Comparison of ENCODE assay signal across 8 mouse cellular contexts in the genomic region with DNA sequence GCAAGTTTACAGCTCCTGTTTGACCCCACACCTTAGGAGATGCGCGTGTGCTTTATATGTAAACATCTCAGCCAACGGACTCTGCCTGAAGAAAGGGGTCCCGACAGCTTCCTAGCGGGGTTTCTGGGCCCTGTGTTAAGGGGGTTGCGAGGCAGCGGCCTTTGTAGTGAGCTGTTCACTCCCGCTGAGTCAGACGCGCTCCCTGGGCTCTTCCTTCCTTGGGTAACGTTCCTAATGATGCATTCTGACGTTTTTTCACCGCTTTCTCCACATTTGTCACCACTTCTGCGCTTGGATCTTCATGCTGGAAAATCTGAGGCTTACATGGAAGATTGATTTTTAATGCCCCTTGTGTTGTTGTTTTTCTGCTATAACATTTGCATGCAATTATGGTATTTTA. TPM values are rescaled to one million over a fixed set of nuclear protein-coding genes. Genes with fewer than 3 reads are reported as not detected.
A peak's percentile ranks its signal among the peaks of the same experiment; 100 is the strongest.
DNase-seq lines count a peak whose midpoint lies in the region; ATAC-seq lines count a peak whose summit lies in the region.

No protein-coding gene starts in this region.

- H3K27ac ChIP-seq in heart, embryonic 11.5 days (ENCODE audit: low read depth, low read length) = no peak overlapping the region
- no peak overlapping the region for H3K27ac ChIP-seq in embryonic facial prominence, embryonic 10.5 days (replicated peaks)
- no peak overlapping the region for H3K27ac ChIP-seq in hindbrain, embryonic 16.5 days (ENCODE audit: low read depth, low read length)
- no peak overlapping the region for H3K27ac ChIP-seq in midbrain, embryonic 14.5 days (replicated peaks; ENCODE audit: low read depth, low read length)

- WGBS in heart, embryonic 11.5 days (ENCODE audit: insufficient replicate concordance) = 4% methylated on average over 14 of the region's 14 CpGs
- WGBS in embryonic facial prominence, embryonic 10.5 days = 5% methylated on average over 14 of the region's 14 CpGs
- 3% methylated on average over 14 of the region's 14 CpGs for WGBS in hindbrain, embryonic 16.5 days
- 2% methylated on average over 14 of the region's 14 CpGs for WGBS in midbrain, embryonic 14.5 days

- intact Hi-C loops in left cerebral cortex, postnatal 36 days (cut with DNase I) = loop anchor here (5.0 kb wide), 1 partner anchor 231 kb away; no protein-coding TSS in a partner anchor

- no peak for ATAC-seq in heart, embryonic 11.5 days (replicated peaks; ENCODE audit: insufficient number of reproducible peaks, low FRiP score, low TSS enrichment)
- no peak for ATAC-seq in hindbrain, embryonic 16.5 days
- ATAC-seq in midbrain, embryonic 14.5 days (ENCODE audit: low FRiP score, low TSS enrichment) = no peak

- H3K4me3 ChIP-seq in heart, embryonic 11.5 days (ENCODE audit: low read depth, low read length) = peak overlapping the region; percentile 27
- H3K4me3 ChIP-seq in embryonic facial prominence, embryonic 10.5 days = peak overlapping the region; percentile 38
- no peak overlapping the region for H3K4me3 ChIP-seq in hindbrain, embryonic 16.5 days (ENCODE audit: low read length)
- no peak overlapping the region for H3K4me3 ChIP-seq in midbrain, embryonic 14.5 days (replicated peaks; ENCODE audit: low read depth, low read length)

- DNase-seq in heart, adult 8-10 months (ENCODE audit: low spot score) = no peak
- peak; percentile 42 for DNase-seq in embryonic facial prominence, embryonic 10.5 days (ENCODE audit: low spot score)
- DNase-seq in midbrain, embryonic 14.5 days = peak; percentile 39
- DNase-seq in thymus, adult 18-20 months = no peak
- no peak for DNase-seq in left cerebral cortex, postnatal 36 days (ENCODE audit: low spot score in 2 of 2)
- DNase-seq in left cerebral cortex, adult 11 months (ENCODE audit: low spot score) = no peak

- H3K9me3 ChIP-seq in heart, embryonic 11.5 days (replicated peaks; ENCODE audit: control insufficient read depth, low read length) = no peaks in the 10 kb centered on the region
- H3K9me3 ChIP-seq in embryonic facial prominence, embryonic 10.5 days = no peaks in the 10 kb centered on the region
- H3K9me3 ChIP-seq in hindbrain, embryonic 16.5 days (ENCODE audit: control insufficient read depth, low read length) = no peaks in the 10 kb centered on the region
- no peaks in the 10 kb centered on the region for H3K9me3 ChIP-seq in midbrain, embryonic 14.5 days (ENCODE audit: control insufficient read depth, low read length)

- no peaks in the 10 kb centered on the region for H3K4me1 ChIP-seq in heart, embryonic 11.5 days (ENCODE audit: control insufficient read depth, insufficient read depth, low read length)
- peaks cover 9% of the 10 kb centered on the region for H3K4me1 ChIP-seq in embryonic facial prominence, embryonic 10.5 days
- H3K4me1 ChIP-seq in hindbrain, embryonic 16.5 days (ENCODE audit: control insufficient read depth, insufficient read depth, low read depth, low read length) = no peaks in the 10 kb centered on the region; the same call in 1 of the 2 replicates
- H3K4me1 ChIP-seq in midbrain, embryonic 14.5 days (ENCODE audit: control insufficient read depth, insufficient read depth, low read length) = peaks cover 5% of the 10 kb centered on the region; the same call in 1 of the 2 replicates

- no peaks in the 10 kb centered on the region for H3K36me3 ChIP-seq in heart, embryonic 11.5 days (ENCODE audit: control insufficient read depth, insufficient read depth, low read length)
- H3K36me3 ChIP-seq in embryonic facial prominence, embryonic 10.5 days (replicated peaks) = peaks cover 24% of the 10 kb centered on the region
- no peaks in the 10 kb centered on the region for H3K36me3 ChIP-seq in hindbrain, embryonic 16.5 days (ENCODE audit: control insufficient read depth, insufficient read depth, low read length)
- peaks cover 3% of the 10 kb centered on the region; the same call in 1 of the 2 replicates for H3K36me3 ChIP-seq in midbrain, embryonic 14.5 days (ENCODE audit: control insufficient read depth, insufficient read depth, low read length)

- H3K27me3 ChIP-seq in heart, embryonic 11.5 days (ENCODE audit: control insufficient read depth, insufficient read depth, low read length) = 0 out of 2 replicates have a peak, but pooled peaks cover 4% of the 10 kb centered on the region
- peaks cover 10% of the 10 kb centered on the region; the same call in 1 of the 2 replicates for H3K27me3 ChIP-seq in embryonic facial prominence, embryonic 10.5 days (replicated peaks; ENCODE audit: low read depth, poor library complexity, severe bottlenecking)
- no peaks in the 10 kb centered on the region for H3K27me3 ChIP-seq in hindbrain, embryonic 16.5 days (replicated peaks; ENCODE audit: control insufficient read depth, insufficient read depth, low read length)
- no peaks in the 10 kb centered on the region for H3K27me3 ChIP-seq in midbrain, embryonic 14.5 days (ENCODE audit: control insufficient read depth, insufficient read depth, low read length)

- peak overlapping the region; percentile 63 for H3K4me2 ChIP-seq in heart, embryonic 11.5 days
- H3K4me2 ChIP-seq in hindbrain, embryonic 16.5 days (ENCODE audit: low read length) = peak overlapping the region; percentile 22
- peak overlapping the region; percentile 41 for H3K4me2 ChIP-seq in midbrain, embryonic 14.5 days (ENCODE audit: low read length)

- H3K9ac ChIP-seq in heart, embryonic 11.5 days (ENCODE audit: low read depth, low read length) = no peak overlapping the region
- H3K9ac ChIP-seq in hindbrain, embryonic 16.5 days (ENCODE audit: low read depth, low read length) = peak overlapping the region; percentile 7; the same call in 1 of the 2 replicates
- H3K9ac ChIP-seq in midbrain, embryonic 14.5 days (replicated peaks; ENCODE audit: low read length) = no peak overlapping the region

RNA-seq across cellular contexts. Expression of a gene that starts 12.7 kb away (rescaled TPM):
- polyA plus RNA-seq in heart, embryonic 11.5 days (2014; fragmentation: Nextera tagmentation; extraction: Ambion mirVana) = 0.80 and 0.94 TPM in 2 replicates
- under 1 TPM in 2 of 4 experiments, not detected in 2; 0.19 to 0.28 TPM for total RNA-seq in heart, adult 8-10 months (2022)
- 3.7 and 7.3 TPM in 2 replicates for polyA plus RNA-seq in embryonic facial prominence, embryonic 10.5 days (2016; fragmentation: Nextera tagmentation; extraction: Ambion mirVana)
- 1.3 and 2.4 TPM in 2 replicates for polyA plus RNA-seq in hindbrain, embryonic 16.5 days (2015; fragmentation: Nextera tagmentation; extraction: Ambion mirVana)
- polyA plus RNA-seq in midbrain, embryonic 14.5 days (2014; fragmentation: Nextera tagmentation; extraction: Ambion mirVana) = 1.6 TPM in 2 replicates
- total RNA-seq in left cerebral cortex, postnatal 36 days (2021) = 1 to 10 TPM; 1.1 to 1.7 TPM

RNA-seq across cellular contexts. Expression of a gene that starts 54.1 kb away (rescaled TPM):
- 32.6 and 38.4 TPM in 2 replicates for polyA plus RNA-seq in heart, embryonic 11.5 days (2014; fragmentation: Nextera tagmentation; extraction: Ambion mirVana)
- total RNA-seq in heart, adult 8-10 months (2022) = 10 to 100 TPM in 3 of 4 experiments, 1 to 10 TPM in 1; 9.7 to 12.6 (median 10.7) TPM
- 51.5 and 56.1 TPM in 2 replicates for polyA plus RNA-seq in embryonic facial prominence, embryonic 10.5 days (2016; fragmentation: Nextera tagmentation; extraction: Ambion mirVana)
- polyA plus RNA-seq in hindbrain, embryonic 16.5 days (2015; fragmentation: Nextera tagmentation; extraction: Ambion mirVana) = 18.2 and 21.1 TPM in 2 replicates
- polyA plus RNA-seq in midbrain, embryonic 14.5 days (2014; fragmentation: Nextera tagmentation; extraction: Ambion mirVana) = 16.5 and 23.2 TPM in 2 replicates
- 10 to 100 TPM; 10.9 to 11.8 TPM for total RNA-seq in left cerebral cortex, postnatal 36 days (2021)

Comparison
In these comparisons a context has a peak if more than half of its experiments do, and no peak if none do; other contexts are left out.
1. H3K4me3 ChIP-seq: peak in heart, embryonic 11.5 days (single experiment) and embryonic facial prominence, embryonic 10.5 days (single experiment); none in hindbrain, embryonic 16.5 days (single experiment) and midbrain, embryonic 14.5 days (single experiment).
2. DNase-seq: peak in embryonic facial prominence, embryonic 10.5 days (single experiment) and midbrain, embryonic 14.5 days (single experiment); none in heart, adult 8-10 months (single experiment), thymus, adult 18-20 months (0 of 2), left cerebral cortex, postnatal 36 days (0 of 2) and left cerebral cortex, adult 11 months (single experiment).
3. Peak in every context shown above with its lines, with median percentiles within 50 percentile points of each other: H3K4me2 ChIP-seq.